Mouse (Mus musculus) heart, adult 2 months (tissue): ENCODE data around the gene Ddx17.

Source experiments
- CTCF ChIP-seq: fragments of 200-600 bp; IDR thresholded peaks from 2 replicates; pipeline ENCODE4 v1.8.1; 2022; ENCODE audit warnings: antibody characterized with exemption, mild to moderate bottlenecking, moderate library complexity
- EP300 ChIP-seq: fragments of 200-500 bp; IDR thresholded peaks from 2 replicates; pipeline ENCODE4 v1.6.1; 2011; ENCODE audit warnings: low read depth, low read length, control low read depth; ENCODE audit not compliant: insufficient read depth

DNA sequence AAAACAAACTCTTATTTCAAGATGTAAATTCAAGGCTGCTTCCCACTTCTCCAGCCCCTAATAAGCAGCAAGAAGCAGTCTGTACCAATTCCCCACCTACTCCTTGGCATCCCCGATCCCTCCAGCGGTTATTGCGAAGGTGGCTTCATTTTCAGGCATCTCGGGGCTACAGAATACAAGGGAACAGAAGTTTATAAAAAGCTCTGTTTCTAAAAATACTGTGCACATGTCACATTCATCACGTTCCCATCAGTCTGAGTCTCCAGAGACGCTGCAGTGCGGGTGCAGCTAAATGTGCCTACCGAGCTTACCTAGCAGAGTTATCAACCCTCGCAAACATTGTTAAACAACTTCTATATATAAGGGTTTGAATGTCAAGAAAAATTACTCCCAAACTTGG, 15.9 kb upstream of the Ddx17 start:
- TF ChIP-seq CTCF (no peak), EP300 (no peak)
